In genomic region chr6:100157288-100157687, GRCm38 (mm10) we compare ENCODE assay signal across 8 mouse cellular contexts.
DNase-seq lines count a peak whose midpoint lies in the region; ATAC-seq and TF ChIP-seq lines count a peak whose summit lies in the region.

No protein-coding gene starts in this region.

- peaks cover 42% of the 10 kb centered on the region for H3K4me1 ChIP-seq in forebrain, embryonic 13.5 days
- no peaks in the 10 kb centered on the region for H3K4me1 ChIP-seq in forebrain, embryonic 11.5 days (replicated peaks; ENCODE audit: control insufficient read depth, insufficient read depth, low read length)
- peaks cover 12% of the 10 kb centered on the region; the same call in 1 of the 2 replicates for H3K4me1 ChIP-seq in liver, postnatal 0 days (ENCODE audit: insufficient read depth)
- peaks cover 18% of the 10 kb centered on the region for H3K4me1 ChIP-seq in liver, embryonic 12.5 days
- peaks cover 34% of the 10 kb centered on the region for H3K4me1 ChIP-seq in embryonic facial prominence, embryonic 15.5 days
- H3K4me1 ChIP-seq in midbrain, embryonic 16.5 days (ENCODE audit: control insufficient read depth, insufficient read depth, low read length), result no peaks in the 10 kb centered on the region

- TF ChIP-seq EP300 in liver, postnatal 0 days (IDR thresholded peaks at IDR 0.05; ENCODE audit: low read depth), result no peak

- H3K27ac ChIP-seq in forebrain, embryonic 13.5 days, result no peak overlapping the region; the same call in 1 of the 2 replicates
- no peak overlapping the region for H3K27ac ChIP-seq in forebrain, embryonic 11.5 days (ENCODE audit: low read depth, low read length)
- no peak overlapping the region for H3K27ac ChIP-seq in liver, postnatal 0 days (ENCODE audit: low read depth)
- H3K27ac ChIP-seq in liver, embryonic 12.5 days, result no peak overlapping the region
- no peak overlapping the region for H3K27ac ChIP-seq in embryonic facial prominence, embryonic 15.5 days (replicated peaks)
- no peak overlapping the region for H3K27ac ChIP-seq in midbrain, embryonic 16.5 days (ENCODE audit: low read length)

- no peak for TF ChIP-seq CTCF in liver, postnatal 0 days (IDR thresholded peaks at IDR 0.05; ENCODE audit: low read depth)

- H3K9me3 ChIP-seq in forebrain, embryonic 13.5 days (replicated peaks), result no peaks in the 10 kb centered on the region
- H3K9me3 ChIP-seq in forebrain, embryonic 11.5 days (ENCODE audit: control insufficient read depth, low read length), result no peaks in the 10 kb centered on the region
- no peaks in the 10 kb centered on the region for H3K9me3 ChIP-seq in liver, postnatal 0 days (ENCODE audit: low read length)
- H3K9me3 ChIP-seq in liver, embryonic 12.5 days (replicated peaks), result no peaks in the 10 kb centered on the region
- no peaks in the 10 kb centered on the region for H3K9me3 ChIP-seq in embryonic facial prominence, embryonic 15.5 days (replicated peaks)
- H3K9me3 ChIP-seq in midbrain, embryonic 16.5 days (replicated peaks; ENCODE audit: control insufficient read depth, low read length, poor library complexity, severe bottlenecking), result no peaks in the 10 kb centered on the region

- no peak overlapping the region for H3K9ac ChIP-seq in forebrain, embryonic 13.5 days
- H3K9ac ChIP-seq in forebrain, embryonic 11.5 days (ENCODE audit: low read length), result no peak overlapping the region
- H3K9ac ChIP-seq in liver, postnatal 0 days (replicated peaks), result no peak overlapping the region
- H3K9ac ChIP-seq in liver, embryonic 12.5 days, result no peak overlapping the region
- no peak overlapping the region for H3K9ac ChIP-seq in embryonic facial prominence, embryonic 15.5 days
- no peak overlapping the region for H3K9ac ChIP-seq in midbrain, embryonic 16.5 days (ENCODE audit: low read depth, low read length)

- no peak overlapping the region for H3K4me3 ChIP-seq in forebrain, embryonic 13.5 days
- H3K4me3 ChIP-seq in forebrain, embryonic 11.5 days (ENCODE audit: low read depth, low read length), result no peak overlapping the region
- H3K4me3 ChIP-seq in liver, postnatal 0 days (ENCODE audit: low read depth, low read length), result no peak overlapping the region
- H3K4me3 ChIP-seq in liver, embryonic 12.5 days, result no peak overlapping the region
- H3K4me3 ChIP-seq in embryonic facial prominence, embryonic 15.5 days (replicated peaks), result no peak overlapping the region
- no peak overlapping the region for H3K4me3 ChIP-seq in midbrain, embryonic 16.5 days (ENCODE audit: low read depth, low read length)

- WGBS in forebrain, embryonic 13.5 days, result 26% methylated on average over 7 of the region's 7 CpGs
- WGBS in forebrain, embryonic 11.5 days, result 65% methylated on average over 7 of the region's 7 CpGs
- WGBS in liver, postnatal 0 days (ENCODE audit: insufficient replicate concordance), result 22% methylated on average over 7 of the region's 7 CpGs
- WGBS in liver, embryonic 12.5 days (ENCODE audit: insufficient replicate concordance), result 45% methylated on average over 7 of the region's 7 CpGs
- WGBS in embryonic facial prominence, embryonic 15.5 days, result 18% methylated on average over 7 of the region's 7 CpGs
- WGBS in midbrain, embryonic 16.5 days, result 37% methylated on average over 7 of the region's 7 CpGs

- no peak for DNase-seq in forebrain, embryonic 11.5 days (ENCODE audit: low spot score)
- peak; percentile 53 for DNase-seq in liver, postnatal 0 days
- no peak for DNase-seq in cerebellum, adult 9-10 months

- H3K36me3 ChIP-seq in forebrain, embryonic 13.5 days (ENCODE audit: poor library complexity, severe bottlenecking), result no peaks in the 10 kb centered on the region
- H3K36me3 ChIP-seq in forebrain, embryonic 11.5 days (ENCODE audit: control insufficient read depth, insufficient read depth, low read length), result no peaks in the 10 kb centered on the region
- H3K36me3 ChIP-seq in liver, postnatal 0 days (replicated peaks; ENCODE audit: insufficient read depth, low read length), result no peaks in the 10 kb centered on the region
- H3K36me3 ChIP-seq in liver, embryonic 12.5 days, result no peaks in the 10 kb centered on the region
- no peaks in the 10 kb centered on the region for H3K36me3 ChIP-seq in embryonic facial prominence, embryonic 15.5 days
- H3K36me3 ChIP-seq in midbrain, embryonic 16.5 days (ENCODE audit: control insufficient read depth, insufficient read depth, low read length), result no peaks in the 10 kb centered on the region

- no peaks in the 10 kb centered on the region for H3K27me3 ChIP-seq in forebrain, embryonic 13.5 days
- H3K27me3 ChIP-seq in forebrain, embryonic 11.5 days (ENCODE audit: control insufficient read depth, insufficient read depth, low read length), result no peaks in the 10 kb centered on the region
- no peaks in the 10 kb centered on the region for H3K27me3 ChIP-seq in liver, postnatal 0 days (ENCODE audit: insufficient read depth, low read length)
- H3K27me3 ChIP-seq in liver, embryonic 12.5 days (replicated peaks), result peaks cover 26% of the 10 kb centered on the region
- no peaks in the 10 kb centered on the region for H3K27me3 ChIP-seq in embryonic facial prominence, embryonic 15.5 days
- no peaks in the 10 kb centered on the region for H3K27me3 ChIP-seq in midbrain, embryonic 16.5 days (ENCODE audit: control insufficient read depth, insufficient read depth, low read depth, low read length)

- ATAC-seq in forebrain, embryonic 13.5 days, result peak; percentile 89
- no peak for ATAC-seq in forebrain, embryonic 11.5 days (replicated peaks; ENCODE audit: low FRiP score)
- ATAC-seq in liver, postnatal 0 days, result no peak
- ATAC-seq in liver, embryonic 12.5 days, result no peak
- peak; percentile 49; the same call in 1 of the 2 replicates for ATAC-seq in embryonic facial prominence, embryonic 15.5 days (ENCODE audit: insufficient number of reproducible peaks, low FRiP score, low TSS enrichment, low read depth)
- ATAC-seq in midbrain, embryonic 16.5 days, result peak; percentile 61; the same call in 1 of the 2 replicates
- ATAC-seq in erythroid progenitor cell, adult 5-6 weeks (replicated peaks; ENCODE audit: low FRiP score, poor library complexity, severe bottlenecking), result no peak

- no peak overlapping the region for H3K4me2 ChIP-seq in forebrain, embryonic 13.5 days
- H3K4me2 ChIP-seq in forebrain, embryonic 11.5 days (ENCODE audit: low read depth, low read length, severe bottlenecking), result no peak overlapping the region
- H3K4me2 ChIP-seq in liver, postnatal 0 days (ENCODE audit: low read depth, low read length), result no peak overlapping the region
- no peak overlapping the region for H3K4me2 ChIP-seq in liver, embryonic 12.5 days
- no peak overlapping the region for H3K4me2 ChIP-seq in embryonic facial prominence, embryonic 15.5 days (replicated peaks)
- no peak overlapping the region for H3K4me2 ChIP-seq in midbrain, embryonic 16.5 days (ENCODE audit: low read length)

Comparison
In these comparisons a context has a peak if more than half of its experiments do, and no peak if none do; other contexts are left out.
1. ATAC-seq: peak in forebrain, embryonic 13.5 days (single experiment), embryonic facial prominence, embryonic 15.5 days (single experiment) and midbrain, embryonic 16.5 days (single experiment); none in forebrain, embryonic 11.5 days (single experiment), liver, postnatal 0 days (single experiment), liver, embryonic 12.5 days (single experiment) and erythroid progenitor cell, adult 5-6 weeks (single experiment).